Mouse (Mus musculus) lung, adult 2 months (tissue): ENCODE measurements at regions not wholly inside any gene's neighbourhood (a gene's known extent, or its start where the extent isn't known, plus 50 kb on each side); places are given as distances from the start of the nearest gene placed in this dataset.

ENCODE experiments used
- CTCF ChIP-seq: fragments of 200-500 bp; IDR thresholded peaks from 2 replicates; pipeline ENCODE4 v1.5.1; 2011; ENCODE audit warnings: mild to moderate bottlenecking, low read length, control low read depth; ENCODE audit not compliant: insufficient read depth
- POLR2A ChIP-seq: fragments of 200-500 bp; IDR thresholded peaks from 2 replicates; pipeline ENCODE4 v1.6.1; 2011; ENCODE audit warnings: low read depth, mild to moderate bottlenecking, control low read depth, low read length, borderline replicate concordance; ENCODE audit errors: extremely low read depth

GRCm38 (mm10) chr1:120930141-120930540, 327.9 kb downstream of the En1 start:
- TF ChIP-seq CTCF, result no peak
- no peak for TF ChIP-seq POLR2A
